8 mouse cellular contexts compared by ENCODE assay signal in genomic region chr6:28831011-28831853, GRCm38 (mm10). TPM values are rescaled to one million over a fixed set of nuclear protein-coding genes. Genes with fewer than 3 reads are reported as not detected.
DNase-seq lines count a peak whose midpoint lies in the region; ATAC-seq and TF ChIP-seq lines count a peak whose summit lies in the region.

TSS of gene Lrrc4 (minus strand) at chr6:28831747.

- peaks cover 11% of the 10 kb centered on the region; the same call in 1 of the 2 replicates for H3K27me3 ChIP-seq in heart, postnatal 0 days (ENCODE audit: control insufficient read depth, insufficient read depth, low read length)
- H3K27me3 ChIP-seq in forebrain, embryonic 13.5 days: 0 out of 2 replicates have a peak, but pooled peaks cover 10% of the 10 kb centered on the region
- peaks cover 62% of the 10 kb centered on the region for H3K27me3 ChIP-seq in limb, embryonic 12.5 days
- H3K27me3 ChIP-seq in stomach, postnatal 0 days (ENCODE audit: control insufficient read depth, insufficient read depth, low read length): no peaks in the 10 kb centered on the region

- no peak for ATAC-seq in heart, postnatal 0 days (ENCODE audit: insufficient read depth, low read depth)
- no peak for ATAC-seq in forebrain, embryonic 13.5 days
- no peak for ATAC-seq in limb, embryonic 12.5 days (ENCODE audit: insufficient number of reproducible peaks, insufficient read depth, low FRiP score, low TSS enrichment, low read depth)
- no peak for ATAC-seq in stomach, postnatal 0 days (ENCODE audit: low FRiP score, low TSS enrichment)

- no peak for TF ChIP-seq CTCF in heart, postnatal 0 days (IDR thresholded peaks at IDR 0.05; ENCODE audit: low read depth)
- no peak for TF ChIP-seq CTCF in bone marrow, adult 2 months (IDR thresholded peaks at IDR 0.05; ENCODE audit: control insufficient read depth, insufficient read depth, low read length)
- no peak for TF ChIP-seq CTCF in stomach, postnatal 0 days (IDR thresholded peaks at IDR 0.05; ENCODE audit: low read depth)

- H3K4me3 ChIP-seq in heart, postnatal 0 days (ENCODE audit: low read depth, low read length): peak within 1 kb of the TSS; percentile 56
- peak within 1 kb of the TSS; percentile 45 for H3K4me3 ChIP-seq in bone marrow, adult 2 months (replicated peaks; ENCODE audit: control insufficient read depth, low read depth, low read length)
- H3K4me3 ChIP-seq in forebrain, embryonic 13.5 days: peak within 1 kb of the TSS; percentile 78
- peak within 1 kb of the TSS; percentile 67 for H3K4me3 ChIP-seq in limb, embryonic 12.5 days (replicated peaks)
- H3K4me3 ChIP-seq in stomach, postnatal 0 days (ENCODE audit: low read depth, low read length): peak within 1 kb of the TSS; percentile 59

- no peak for DNase-seq in heart, postnatal 0 days (ENCODE audit: low spot score)
- DNase-seq in heart, adult 9 months (ENCODE audit: low spot score in 2 of 2): no peak
- DNase-seq in stomach, postnatal 0 days (ENCODE audit: low spot score): no peak
- no peak for DNase-seq in Muller cell, postnatal 12 days (ENCODE audit: inconsistent ontology term)
- DNase-seq in gastrocnemius, postnatal 36 days: no peak

- peak within 1 kb of the TSS; percentile 72 for H3K9ac ChIP-seq in heart, postnatal 0 days (replicated peaks; ENCODE audit: low read depth, low read length)
- H3K9ac ChIP-seq in forebrain, embryonic 13.5 days: peak within 1 kb of the TSS; percentile 94
- peak within 1 kb of the TSS; percentile 66 for H3K9ac ChIP-seq in limb, embryonic 12.5 days (replicated peaks)
- H3K9ac ChIP-seq in stomach, postnatal 0 days (ENCODE audit: low read length): peak within 1 kb of the TSS; percentile 59

- H3K4me1 ChIP-seq in heart, postnatal 0 days (ENCODE audit: control insufficient read depth, insufficient read depth): peaks cover 11% of the 10 kb centered on the region; the same call in 1 of the 2 replicates
- H3K4me1 ChIP-seq in bone marrow, adult 2 months (ENCODE audit: control insufficient read depth, insufficient read depth, low read length): no peaks in the 10 kb centered on the region
- peaks cover 65% of the 10 kb centered on the region for H3K4me1 ChIP-seq in forebrain, embryonic 13.5 days
- peaks cover 25% of the 10 kb centered on the region for H3K4me1 ChIP-seq in limb, embryonic 12.5 days (replicated peaks)
- no peaks in the 10 kb centered on the region; the same call in 1 of the 2 replicates for H3K4me1 ChIP-seq in stomach, postnatal 0 days (replicated peaks; ENCODE audit: control insufficient read depth, insufficient read depth)

- H3K9me3 ChIP-seq in heart, postnatal 0 days (replicated peaks; ENCODE audit: control insufficient read depth, low read length): no peaks in the 10 kb centered on the region
- H3K9me3 ChIP-seq in forebrain, embryonic 13.5 days (replicated peaks): no peaks in the 10 kb centered on the region
- H3K9me3 ChIP-seq in limb, embryonic 12.5 days: no peaks in the 10 kb centered on the region
- no peaks in the 10 kb centered on the region for H3K9me3 ChIP-seq in stomach, postnatal 0 days (ENCODE audit: control insufficient read depth, low read length)

- H3K27ac ChIP-seq in heart, postnatal 0 days (ENCODE audit: low read depth): no peak within 1 kb of the TSS
- H3K27ac ChIP-seq in bone marrow, adult 2 months (ENCODE audit: control insufficient read depth, insufficient read depth, low read depth, low read length, poor library complexity): no peak within 1 kb of the TSS
- H3K27ac ChIP-seq in forebrain, embryonic 13.5 days: peak within 1 kb of the TSS; percentile 92
- H3K27ac ChIP-seq in limb, embryonic 12.5 days: no peak within 1 kb of the TSS
- no peak within 1 kb of the TSS for H3K27ac ChIP-seq in stomach, postnatal 0 days (replicated peaks)

- no peak for TF ChIP-seq EP300 in heart, postnatal 0 days (IDR thresholded peaks at IDR 0.05; ENCODE audit: low read depth)
- no peak for TF ChIP-seq EP300 in stomach, postnatal 0 days (optimal IDR thresholded peaks at IDR 0.05)

- intact Hi-C loops in gastrocnemius, postnatal 36 days (cut with DNase I): no loop called here

- 59% methylated on average over 27 of the region's 27 CpGs for WGBS in heart, postnatal 0 days
- 81% methylated on average over 27 of the region's 27 CpGs for WGBS in bone marrow, adult 2 months
- WGBS in forebrain, embryonic 13.5 days: 21% methylated on average over 27 of the region's 27 CpGs
- WGBS in limb, embryonic 12.5 days: 21% methylated on average over 27 of the region's 27 CpGs
- 58% methylated on average over 27 of the region's 27 CpGs for WGBS in stomach, postnatal 0 days

- no peak for TF ChIP-seq POLR2A in bone marrow, adult 2 months (IDR thresholded peaks at IDR 0.05; ENCODE audit: borderline replicate concordance, control insufficient read depth, low read depth, low read length)

- H3K36me3 ChIP-seq in heart, postnatal 0 days (replicated peaks; ENCODE audit: control insufficient read depth, insufficient read depth, low read length): no peaks in the 10 kb centered on the region
- H3K36me3 ChIP-seq in forebrain, embryonic 13.5 days (ENCODE audit: poor library complexity, severe bottlenecking): peaks cover 8% of the 10 kb centered on the region; the same call in 1 of the 2 replicates
- peaks cover 6% of the 10 kb centered on the region; the same call in 1 of the 2 replicates for H3K36me3 ChIP-seq in limb, embryonic 12.5 days
- H3K36me3 ChIP-seq in stomach, postnatal 0 days (ENCODE audit: control insufficient read depth, insufficient read depth, low read length): no peaks in the 10 kb centered on the region

- H3K4me2 ChIP-seq in heart, postnatal 0 days (ENCODE audit: low read depth, low read length): peak within 1 kb of the TSS; percentile 100
- peak within 1 kb of the TSS; percentile 99 for H3K4me2 ChIP-seq in forebrain, embryonic 13.5 days
- H3K4me2 ChIP-seq in limb, embryonic 12.5 days: peak within 1 kb of the TSS; percentile 100
- H3K4me2 ChIP-seq in stomach, postnatal 0 days (replicated peaks; ENCODE audit: low read depth): peak within 1 kb of the TSS; percentile 100

RNA-seq across cellular contexts. Expression of gene Lrrc4, which starts in this region (rescaled TPM):
- total RNA-seq in heart, postnatal 0 days (2014; rRNA removed; ENCODE audit: low replicate concordance): 0.81 and 1.8 TPM in 2 replicates
- 0.05 and 0.12 TPM in 2 replicates for polyA plus RNA-seq in heart, postnatal 0 days (2015; fragmentation: Nextera tagmentation; extraction: Ambion mirVana)
- not detected in 2 replicates for polyA plus RNA-seq in bone marrow, adult 2 months (2011; ENCODE audit: insufficient read depth, insufficient read length, low replicate concordance, missing spikeins)
- polyA plus RNA-seq in forebrain, embryonic 13.5 days (2015; fragmentation: Nextera tagmentation; extraction: Ambion mirVana): 3.8 and 4.3 TPM in 2 replicates
- polyA plus RNA-seq in limb, embryonic 12.5 days (2016; fragmentation: Nextera tagmentation; extraction: Ambion mirVana): 0.41 and 0.50 TPM in 2 replicates
- 0.51 and 0.62 TPM in 2 replicates for polyA plus RNA-seq in stomach, postnatal 0 days (2015; fragmentation: Nextera tagmentation; extraction: Ambion mirVana)
- under 1 TPM; 0.20 to 0.44 TPM for total RNA-seq in gastrocnemius, postnatal 36 days (2021)
